Mouse (Mus musculus): ENCODE results near the gene S100a16. TPM values are rescaled to one million over a fixed set of nuclear protein-coding genes. Genes with fewer than 3 reads are reported as not detected.

The S100a16 gene
- 190 and 192 TPM in 2 replicates for polyA plus RNA-seq (2015; fragmentation: Nextera tagmentation; extraction: Ambion mirVana)

GRCm38 (mm10) chr3:90537141-90537904, at the start of gene S100a16:
S100a16 (plus strand) TSS chr3:90537254.
- Histone ChIP-seq H3K9me3 (replicated peaks) (no peaks in the 10 kb centered on the region), H3K27ac (peak within 1 kb of the TSS; percentile 91), H3K4me1 (peaks cover 45% of the 10 kb centered on the region), H3K4me3 (replicated peaks) (peak within 1 kb of the TSS; percentile 32), H3K4me2 (peak within 1 kb of the TSS; percentile 47), H3K36me3 (no peaks in the 10 kb centered on the region), H3K27me3 (no peaks in the 10 kb centered on the region), H3K9ac (peak within 1 kb of the TSS; percentile 29)
- ATAC-seq (replicated peaks; ENCODE audit: low FRiP score) = peak; percentile 94
- 28% methylated on average over 10 of the region's 10 CpGs for WGBS

GRCm38 (mm10) chr3:90488576-90488975, 48.5 kb upstream of the S100a16 start:
- Histone ChIP-seq H3K9ac (no peak overlapping the region), H3K4me3 (replicated peaks) (no peak overlapping the region), H3K27ac (no peak overlapping the region), H3K4me1 (peaks cover 13% of the 10 kb centered on the region), H3K36me3 (peaks cover 58% of the 10 kb centered on the region), H3K27me3 (no peaks in the 10 kb centered on the region), H3K4me2 (no peak overlapping the region), H3K9me3 (replicated peaks) (no peaks in the 10 kb centered on the region)
- ATAC-seq (replicated peaks; ENCODE audit: low FRiP score) = no peak
- WGBS = 85% methylated on average over 6 of the region's 6 CpGs

GRCm38 (mm10) chr3:90490696-90491256, 46.3 kb upstream of the S100a16 start, which contains the start of gene Snapin:
Snapin (minus strand) TSS chr3:90491033.
- H3K9me3 ChIP-seq (replicated peaks) = no peaks in the 10 kb centered on the region
- WGBS = under 1% methylated on average over 37 of the region's 37 CpGs
- peak within 1 kb of the TSS; percentile 86 for H3K4me3 ChIP-seq (replicated peaks)
- H3K27me3 ChIP-seq = no peaks in the 10 kb centered on the region
- H3K36me3 ChIP-seq = peaks cover 45% of the 10 kb centered on the region
- H3K27ac ChIP-seq = peak within 1 kb of the TSS; percentile 87
- peak within 1 kb of the TSS; percentile 67 for H3K4me2 ChIP-seq
- ATAC-seq (replicated peaks; ENCODE audit: low FRiP score) = peak; percentile 99
- H3K9ac ChIP-seq = peak within 1 kb of the TSS; percentile 76
- H3K4me1 ChIP-seq = peaks cover 13% of the 10 kb centered on the region

- peaks cover 45% of the 10 kb centered on the region for H3K36me3 ChIP-seq
Observed at GRCm38 (mm10) chr3:90491350-90491749, 45.7 kb upstream of the S100a16 start.

GRCm38 (mm10) chr3:90493831-90494540, 43.1 kb upstream of the S100a16 start:
- no peak overlapping the region for H3K9ac ChIP-seq
- WGBS = 59% methylated on average over 4 of the region's 4 CpGs
- H3K4me3 ChIP-seq (replicated peaks) = no peak overlapping the region
- no peak for ATAC-seq (replicated peaks; ENCODE audit: low FRiP score)
- peaks cover 8% of the 10 kb centered on the region for H3K4me1 ChIP-seq
- H3K36me3 ChIP-seq = peaks cover 47% of the 10 kb centered on the region
- no peaks in the 10 kb centered on the region for H3K9me3 ChIP-seq (replicated peaks)
- no peaks in the 10 kb centered on the region for H3K27me3 ChIP-seq
- H3K4me2 ChIP-seq = no peak overlapping the region
- H3K27ac ChIP-seq = no peak overlapping the region

More at GRCm38 (mm10) chr3:90491350-90491749, 45.7 kb upstream of the S100a16 start:
- Histone ChIP-seq H3K4me1 (peaks cover 13% of the 10 kb centered on the region), H3K9me3 (replicated peaks) (no peaks in the 10 kb centered on the region), H3K27me3 (no peaks in the 10 kb centered on the region), H3K27ac (no peak overlapping the region), H3K4me3 (replicated peaks) (no peak overlapping the region), H3K4me2 (no peak overlapping the region), H3K9ac (no peak overlapping the region)
- WGBS = 36% methylated on average over 2 of the region's 2 CpGs
- ATAC-seq (replicated peaks; ENCODE audit: low FRiP score) = no peak

- H3K27me3 ChIP-seq = no peaks in the 10 kb centered on the region
- H3K9ac ChIP-seq = no peak overlapping the region
- 91% methylated on average over 7 of the region's 7 CpGs for WGBS
- no peak overlapping the region for H3K4me2 ChIP-seq
- ATAC-seq (replicated peaks; ENCODE audit: low FRiP score) = no peak
- H3K27ac ChIP-seq = no peak overlapping the region
- H3K9me3 ChIP-seq (replicated peaks) = no peaks in the 10 kb centered on the region
- peaks cover 58% of the 10 kb centered on the region for H3K36me3 ChIP-seq
- H3K4me3 ChIP-seq (replicated peaks) = no peak overlapping the region
- no peaks in the 10 kb centered on the region for H3K4me1 ChIP-seq
Observed at GRCm38 (mm10) chr3:90495850-90496525, 41.1 kb upstream of the S100a16 start.

- no peak overlapping the region for H3K27ac ChIP-seq
- peaks cover 74% of the 10 kb centered on the region for H3K36me3 ChIP-seq
- ATAC-seq (replicated peaks; ENCODE audit: low FRiP score) = no peak
Observed at GRCm38 (mm10) chr3:90497597-90497996, 39.5 kb upstream of the S100a16 start.

GRCm38 (mm10) chr3:90503444-90503843, 33.6 kb upstream of the S100a16 start:
- no peak overlapping the region for H3K4me2 ChIP-seq
- 83% methylated on average over 4 of the region's 4 CpGs for WGBS
- H3K36me3 ChIP-seq = peaks cover 89% of the 10 kb centered on the region
- no peak for ATAC-seq (replicated peaks; ENCODE audit: low FRiP score)
- no peak overlapping the region for H3K9ac ChIP-seq
- H3K4me1 ChIP-seq = peaks cover 13% of the 10 kb centered on the region
- H3K27me3 ChIP-seq = no peaks in the 10 kb centered on the region
- no peak overlapping the region for H3K4me3 ChIP-seq (replicated peaks)
- no peaks in the 10 kb centered on the region for H3K9me3 ChIP-seq (replicated peaks)
- H3K27ac ChIP-seq = no peak overlapping the region

More at GRCm38 (mm10) chr3:90497597-90497996, 39.5 kb upstream of the S100a16 start:
- Histone ChIP-seq H3K9me3 (replicated peaks) (no peaks in the 10 kb centered on the region), H3K9ac (no peak overlapping the region), H3K4me1 (no peaks in the 10 kb centered on the region), H3K4me3 (replicated peaks) (no peak overlapping the region), H3K4me2 (no peak overlapping the region), H3K27me3 (no peaks in the 10 kb centered on the region)

GRCm38 (mm10) chr3:90505216-90505615, 31.8 kb upstream of the S100a16 start:
- 91% methylated on average over 5 of the region's 5 CpGs for WGBS
- H3K36me3 ChIP-seq = peaks cover 71% of the 10 kb centered on the region
- no peak overlapping the region for H3K4me2 ChIP-seq
- H3K4me3 ChIP-seq (replicated peaks) = no peak overlapping the region
- H3K9me3 ChIP-seq (replicated peaks) = no peaks in the 10 kb centered on the region
- no peak for ATAC-seq (replicated peaks; ENCODE audit: low FRiP score)
- H3K9ac ChIP-seq = no peak overlapping the region
- peaks cover 17% of the 10 kb centered on the region for H3K4me1 ChIP-seq
- H3K27me3 ChIP-seq = no peaks in the 10 kb centered on the region
- H3K27ac ChIP-seq = no peak overlapping the region

GRCm38 (mm10) chr3:90506362-90506761, 30.7 kb upstream of the S100a16 start:
- Histone ChIP-seq H3K4me2 (no peak overlapping the region), H3K9me3 (replicated peaks) (no peaks in the 10 kb centered on the region), H3K9ac (no peak overlapping the region), H3K36me3 (peaks cover 69% of the 10 kb centered on the region), H3K27me3 (no peaks in the 10 kb centered on the region), H3K4me1 (peaks cover 17% of the 10 kb centered on the region), H3K27ac (no peak overlapping the region), H3K4me3 (replicated peaks) (no peak overlapping the region)
- WGBS = 75% methylated on average over 3 of the region's 3 CpGs
- no peak for ATAC-seq (replicated peaks; ENCODE audit: low FRiP score)

- H3K27ac ChIP-seq = peak overlapping the region; percentile 97
- H3K27me3 ChIP-seq = no peaks in the 10 kb centered on the region
- H3K36me3 ChIP-seq = peaks cover 48% of the 10 kb centered on the region
- H3K4me2 ChIP-seq = peak overlapping the region; percentile 62
- peaks cover 18% of the 10 kb centered on the region for H3K4me1 ChIP-seq
- peak overlapping the region; percentile 95 for H3K4me3 ChIP-seq (replicated peaks)
- peak overlapping the region; percentile 99 for H3K9ac ChIP-seq
- 2% methylated on average over 20 of the region's 20 CpGs for WGBS
- no peaks in the 10 kb centered on the region for H3K9me3 ChIP-seq (replicated peaks)
- ATAC-seq (replicated peaks; ENCODE audit: low FRiP score) = no peak
Observed at GRCm38 (mm10) chr3:90508287-90508949, 28.6 kb upstream of the S100a16 start.
